Mouse (Mus musculus): Measurements from ENCODE around the gene Stk16.

DNA sequence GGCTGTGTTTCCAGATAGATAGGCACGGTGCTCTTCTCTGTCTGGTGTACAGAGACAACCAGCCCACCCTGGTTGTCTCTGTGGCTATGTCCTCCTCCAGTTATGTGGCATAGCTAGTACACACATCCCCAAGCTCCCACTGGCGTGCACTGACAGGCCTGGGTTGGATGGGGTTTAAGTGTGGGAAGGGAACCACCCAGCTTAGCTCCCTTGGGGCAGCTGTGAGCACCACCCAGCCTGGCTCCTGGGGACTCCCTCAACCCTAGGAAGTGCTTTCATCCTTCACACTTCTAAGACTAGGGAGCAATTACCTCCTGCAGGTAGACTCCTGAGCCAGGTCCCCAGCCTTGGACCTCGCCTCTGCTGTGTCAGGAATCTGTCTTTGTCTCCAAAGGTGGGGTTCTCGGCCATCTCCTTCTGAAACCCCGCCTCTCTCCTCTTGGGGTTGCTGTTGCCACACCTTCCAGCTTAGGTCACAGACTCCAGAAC, 21.1 kb downstream of the Stk16 start, which contains the start of gene A630095N17Rik:
- TF ChIP-seq CTCF (IDR thresholded peaks at IDR 0.05; ENCODE audit: low read depth, low read length): no peak
- TF ChIP-seq GATA1 (IDR thresholded peaks at IDR 0.05; ENCODE audit: borderline replicate concordance, low read length): no peak
- TF ChIP-seq GATA2 (IDR thresholded peaks at IDR 0.05; ENCODE audit: borderline replicate concordance, low read depth, low read length): no peak

Measured in G1E (cell line).